Mouse (Mus musculus) kidney, embryonic 14.5 days (tissue): ENCODE measurements around the gene Ophn1. TPM values are rescaled to one million over a fixed set of nuclear protein-coding genes. Genes with fewer than 3 reads are reported as not detected.

Experiments used
- ATAC-seq: fragments of 200-750 bp; cut with Nextera tagmentation; 2 replicates; pipeline ENCODE4 v1.8.0; 2017; ENCODE audit warnings: moderate number of reproducible peaks, mild to moderate bottlenecking, moderate TSS enrichment, moderate library complexity; ENCODE audit not compliant: low FRiP score, low TSS enrichment
- H3K27ac ChIP-seq: fragments of 300-500 bp; sonication (generic); 2 replicates; pipeline ENCODE4 v1.5.1; 2014; ENCODE audit warnings: low read depth, mild to moderate bottlenecking, low read length, moderate library complexity, mixed read lengths
- H3K27me3 ChIP-seq: fragments of 300-500 bp; sonication (generic); 2 replicates; pipeline ENCODE4 v1.6.1; 2014; ENCODE audit warnings: mild to moderate bottlenecking, low read length; ENCODE audit not compliant: control insufficient read depth, insufficient read depth
- H3K36me3 ChIP-seq: fragments of 300-500 bp; sonication (generic); 2 replicates; pipeline ENCODE4 v1.6.1; 2014; ENCODE audit warnings: low read length, mixed read lengths; ENCODE audit not compliant: control insufficient read depth, insufficient read depth
- H3K4me1 ChIP-seq: fragments of 300-500 bp; sonication (generic); 2 replicates; pipeline ENCODE4 v1.6.1; 2014; ENCODE audit warnings: low read length, mixed read lengths; ENCODE audit not compliant: control insufficient read depth, insufficient read depth
- H3K4me2 ChIP-seq: fragments of 300-500 bp; sonication (generic); replicated peaks from 2 replicates; pipeline ENCODE4 v1.6.1; 2014; ENCODE audit warnings: low read depth, mild to moderate bottlenecking, low read length
- H3K4me3 ChIP-seq: fragments of 300-500 bp; sonication (generic); 2 replicates; pipeline ENCODE4 v1.5.1; 2014; ENCODE audit warnings: mild to moderate bottlenecking, low read length
- H3K9ac ChIP-seq: fragments of 300-500 bp; sonication (generic); 2 replicates; pipeline ENCODE4 v1.6.1; 2014; ENCODE audit warnings: low read depth, mild to moderate bottlenecking, low read length, moderate library complexity
- H3K9me3 ChIP-seq: fragments of 300-500 bp; sonication (generic); 2 replicates; pipeline ENCODE4 v1.6.1; 2016; ENCODE audit warnings: low read length; ENCODE audit not compliant: control insufficient read depth
- WGBS: fragments of 180-500 bp; shearing (Covaris S2); extraction: QIAGEN DNeasy Blood & Tissue Kit; methylation state at CpG from one replicate; pipeline ENCODE4 v1.1.7; 2014; 5-methylcytosine and 5-hydroxymethylcytosine counted together
- microRNA-seq: library from miRNA; unstranded; fragments of <30 nt; microRNA quantifications from one replicate; pipeline ENCODE4, GENCODE M21; 2016
- polyA plus RNA-seq: library from polyadenylated mRNA; unstranded; fragments of >200 nt; fragmentation: Nextera tagmentation; extraction: Ambion mirVana; gene quantifications from 2 replicates; pipeline ENCODE4 v1.2.1, GENCODE M21; 2014

Gene Ophn1
- polyA plus RNA-seq, 1 experiment from 2014 or later = 14.2 TPM

DNA sequence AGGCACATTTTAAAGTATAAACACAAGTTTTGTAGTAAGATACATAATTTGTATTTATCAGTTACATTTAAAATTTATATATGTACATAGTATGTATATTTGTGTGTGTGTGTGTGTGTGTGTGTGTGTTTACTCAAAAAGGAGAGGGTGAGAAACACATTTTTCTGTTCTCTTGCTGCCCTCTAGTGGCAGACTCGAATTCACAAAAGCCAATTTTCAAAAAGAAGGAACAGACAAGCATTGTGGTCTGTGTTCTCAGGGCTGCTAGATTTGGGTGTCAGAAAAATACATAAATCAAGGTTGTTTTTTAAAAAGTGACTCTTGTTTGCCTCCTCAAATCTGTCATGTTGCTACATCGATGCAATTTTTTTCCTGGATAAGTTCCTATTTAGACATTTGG lies 272.0 kb downstream of the Ophn1 start:
- H3K4me1 ChIP-seq = no peaks in the 10 kb centered on the region
- no peak overlapping the region for H3K4me3 ChIP-seq
- WGBS = 1% methylated on average over 2 of the region's 2 CpGs
- H3K9me3 ChIP-seq = no peaks in the 10 kb centered on the region
- H3K27me3 ChIP-seq = no peaks in the 10 kb centered on the region
- no peak overlapping the region for H3K9ac ChIP-seq
- no peak overlapping the region for H3K4me2 ChIP-seq
- no peak for ATAC-seq
- H3K36me3 ChIP-seq = no peaks in the 10 kb centered on the region
- no peak overlapping the region for H3K27ac ChIP-seq

DNA sequence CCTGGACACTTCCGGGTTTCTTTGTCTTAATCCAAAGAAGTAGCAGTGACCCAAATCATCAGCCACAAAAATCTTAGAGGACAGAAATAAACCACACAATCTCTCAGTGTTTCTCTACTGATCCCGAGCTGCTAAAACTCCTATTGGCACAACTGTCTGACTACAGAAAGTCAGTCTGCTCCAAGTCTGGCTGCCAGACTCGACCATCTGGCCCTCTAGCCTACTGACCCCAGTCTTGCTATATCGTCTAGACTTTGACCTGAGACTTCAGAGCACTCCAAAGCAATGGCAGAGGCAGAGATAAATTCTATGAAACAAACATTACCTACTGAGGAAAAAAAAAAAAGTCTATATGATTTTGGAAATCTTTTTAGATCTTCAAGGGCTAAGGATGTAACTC lies 273.4 kb downstream of the Ophn1 start:
- Histone ChIP-seq H3K4me3 (no peak overlapping the region), H3K9me3 (no peaks in the 10 kb centered on the region), H3K27me3 (no peaks in the 10 kb centered on the region), H3K27ac (no peak overlapping the region), H3K9ac (no peak overlapping the region), H3K4me1 (no peaks in the 10 kb centered on the region), H3K4me2 (no peak overlapping the region), H3K36me3 (no peaks in the 10 kb centered on the region)
- 65% methylated on average over 4 of the region's 4 CpGs for WGBS
- ATAC-seq = no peak

DNA sequence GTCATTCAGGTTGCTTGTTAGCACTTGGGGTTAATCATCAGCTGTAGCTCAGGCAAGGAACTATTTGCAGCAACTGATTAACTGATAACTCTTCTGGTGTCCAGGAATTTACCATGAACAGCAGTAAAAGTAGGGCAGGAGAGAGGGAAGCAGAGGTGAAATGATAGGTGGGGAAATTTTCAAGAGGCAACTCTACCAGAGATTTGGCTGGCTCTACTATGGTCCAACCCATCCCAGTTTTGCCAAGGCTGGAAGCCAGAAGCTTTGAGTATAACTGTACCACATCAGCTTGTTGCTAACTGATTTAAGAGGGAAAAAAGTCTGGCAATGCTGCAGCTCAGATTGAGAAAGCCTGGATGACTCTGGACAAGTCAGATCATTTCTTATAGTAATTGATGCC lies 316.6 kb downstream of the Ophn1 start:
- no peak overlapping the region for H3K27ac ChIP-seq
- no peaks in the 10 kb centered on the region for H3K4me1 ChIP-seq
- no peak overlapping the region for H3K4me3 ChIP-seq
- ATAC-seq = no peak
- H3K27me3 ChIP-seq = no peaks in the 10 kb centered on the region
- no peaks in the 10 kb centered on the region for H3K36me3 ChIP-seq
- no peak overlapping the region for H3K4me2 ChIP-seq
- H3K9me3 ChIP-seq = no peaks in the 10 kb centered on the region
- H3K9ac ChIP-seq = no peak overlapping the region

DNA sequence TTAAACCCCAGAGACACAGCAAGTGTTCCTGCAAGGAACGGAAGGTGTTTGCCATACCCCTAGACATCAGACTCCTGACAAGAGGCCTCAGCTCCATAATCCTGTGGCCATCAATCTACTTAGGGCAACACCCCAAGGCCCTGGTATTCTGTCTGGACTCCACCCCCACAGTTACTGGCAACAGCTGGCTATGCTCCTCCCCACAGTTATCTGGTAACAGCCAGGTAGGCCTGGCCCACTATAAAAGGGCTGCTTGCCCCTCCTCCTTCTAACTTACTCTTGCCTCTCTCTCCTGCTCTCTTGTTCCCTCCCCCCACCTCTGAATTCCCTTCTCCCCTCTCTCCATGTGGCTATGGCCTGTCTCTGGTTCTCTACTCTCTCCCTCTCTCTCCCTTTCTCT lies 344.4 kb downstream of the Ophn1 start:
- Histone ChIP-seq H3K27me3 (no peaks in the 10 kb centered on the region), H3K4me1 (no peaks in the 10 kb centered on the region), H3K4me2 (no peak overlapping the region), H3K27ac (no peak overlapping the region), H3K36me3 (no peaks in the 10 kb centered on the region), H3K9me3 (no peaks in the 10 kb centered on the region), H3K9ac (no peak overlapping the region), H3K4me3 (no peak overlapping the region)
- WGBS = 60% methylated on average over 1 of the region's 1 CpGs
- ATAC-seq = no peak

DNA sequence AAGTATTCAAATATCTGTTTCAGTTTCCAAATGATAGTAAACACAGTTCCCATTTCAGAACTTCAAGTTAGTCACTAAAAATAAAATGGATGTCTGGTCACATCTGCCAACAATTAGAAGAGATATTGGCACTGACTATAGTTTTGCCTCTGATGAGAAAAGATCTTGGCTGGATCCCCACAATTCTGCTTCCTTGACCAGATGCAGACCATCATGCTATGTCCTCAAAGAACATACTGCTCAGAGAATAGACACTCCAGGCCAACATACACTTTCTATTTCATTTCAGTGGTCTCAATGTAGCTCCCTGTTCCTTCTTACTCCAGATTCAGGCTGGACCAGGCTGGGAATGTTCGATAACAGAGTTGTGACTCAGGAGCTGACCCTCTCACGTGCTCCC lies 375.5 kb downstream of the Ophn1 start:
- no peak for ATAC-seq
- Histone ChIP-seq H3K9me3 (no peaks in the 10 kb centered on the region), H3K4me3 (no peak overlapping the region), H3K36me3 (no peaks in the 10 kb centered on the region), H3K4me1 (no peaks in the 10 kb centered on the region), H3K4me2 (no peak overlapping the region), H3K27ac (no peak overlapping the region), H3K9ac (no peak overlapping the region), H3K27me3 (no peaks in the 10 kb centered on the region)
- 89% methylated on average over 2 of the region's 2 CpGs for WGBS

DNA sequence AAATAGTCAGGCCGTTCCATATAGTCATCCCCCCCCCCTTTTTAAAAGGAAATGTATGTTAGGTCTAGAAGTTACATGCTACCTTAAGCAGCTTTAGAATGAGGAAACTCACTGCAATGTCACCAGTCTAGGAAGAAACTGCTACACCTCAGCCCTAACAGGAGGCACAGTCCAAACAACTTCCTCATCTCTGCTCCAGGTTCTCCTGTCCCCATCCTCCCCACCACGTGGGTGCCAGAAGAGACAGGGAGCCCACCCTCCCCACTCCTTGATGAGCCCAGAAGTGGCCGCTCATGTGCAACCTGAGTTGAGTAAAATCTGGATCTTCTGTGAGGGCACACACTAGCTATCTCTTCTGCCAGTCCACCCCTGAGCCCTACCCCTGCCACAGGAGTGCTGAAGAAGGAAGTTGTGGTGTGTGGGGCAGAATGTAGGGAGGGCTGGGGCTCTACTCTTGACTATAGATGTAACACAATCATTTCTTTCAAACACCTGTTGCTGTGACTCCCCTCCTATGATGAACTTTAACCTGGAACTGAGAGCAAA lies 376.4 kb downstream of the Ophn1 start:
- Histone ChIP-seq H3K27me3 (no peaks in the 10 kb centered on the region), H3K36me3 (no peaks in the 10 kb centered on the region), H3K27ac (no peak overlapping the region), H3K4me3 (no peak overlapping the region), H3K9ac (no peak overlapping the region), H3K4me2 (no peak overlapping the region), H3K9me3 (no peaks in the 10 kb centered on the region), H3K4me1 (no peaks in the 10 kb centered on the region)
- ATAC-seq = no peak
- 75% methylated on average over 3 of the region's 3 CpGs for WGBS

Small RNA genes lying within 50 kb of the gene (microRNA-seq; reads per million reads assigned to microRNA genes)
- gene Gm27554 = not detected

Other genes with a start within 250 kb of the Ophn1 start
- 14.4 and 24.2 TPM in 2 replicates for gene Yipf6, start 45.3 kb upstream of the Ophn1 start, polyA plus RNA-seq
- 4.1 and 7.5 TPM in 2 replicates for gene Stard8, start 112.2 kb upstream of the Ophn1 start, polyA plus RNA-seq
- 45.0 and 59.4 TPM in 2 replicates for gene Efnb1, start 245.1 kb upstream of the Ophn1 start, polyA plus RNA-seq